Mouse (Mus musculus) heart, postnatal 0 days (tissue): ENCODE data around the gene Zfp867. TPM values are rescaled to one million over a fixed set of nuclear protein-coding genes. Genes with fewer than 3 reads are reported as not detected.
A peak's percentile ranks its signal among the peaks of the same experiment; 100 is the strongest.

ENCODE experiments used
- ATAC-seq: fragments of 200-750 bp; cut with Nextera tagmentation; 2 replicates; pipeline ENCODE4 v1.8.0; 2017; ENCODE audit warnings: low read depth, moderate number of reproducible peaks, moderate library complexity; ENCODE audit not compliant: insufficient read depth
- DNase-seq: peaks from one replicate; pipeline ENCODE4 v3.0.0-alpha.2; 2016; ENCODE audit warnings: low spot score
- H3K27ac ChIP-seq: fragments of 300-500 bp; sonication (generic); 2 replicates; pipeline ENCODE4 v1.5.1; 2014; ENCODE audit warnings: low read depth, mild to moderate bottlenecking
- H3K27me3 ChIP-seq: fragments of 300-500 bp; sonication (generic); 2 replicates; pipeline ENCODE4 v1.6.1; 2014; ENCODE audit warnings: low read length, mixed read lengths; ENCODE audit not compliant: control insufficient read depth, insufficient read depth
- H3K36me3 ChIP-seq: fragments of 300-500 bp; sonication (generic); replicated peaks from 2 replicates; pipeline ENCODE4 v1.6.1; 2014; ENCODE audit warnings: low read length, mixed read lengths; ENCODE audit not compliant: control insufficient read depth, insufficient read depth
- H3K4me1 ChIP-seq: fragments of 300-500 bp; sonication (generic); 2 replicates; pipeline ENCODE4 v1.6.1; 2014; ENCODE audit warnings: antibody characterized with exemption; ENCODE audit not compliant: control insufficient read depth, insufficient read depth
- H3K4me2 ChIP-seq: fragments of 300-500 bp; sonication (generic); 2 replicates; pipeline ENCODE4 v1.6.1; 2014; ENCODE audit warnings: low read depth, mild to moderate bottlenecking, low read length, moderate library complexity
- H3K4me3 ChIP-seq: fragments of 300-500 bp; sonication (generic); 2 replicates; pipeline ENCODE4 v1.5.1; 2014; ENCODE audit warnings: low read depth, low read length
- H3K9ac ChIP-seq: fragments of 300-500 bp; sonication (generic); replicated peaks from 2 replicates; pipeline ENCODE4 v1.6.1; 2014; ENCODE audit warnings: low read depth, low read length, mixed read lengths
- H3K9me3 ChIP-seq: fragments of 300-500 bp; sonication (generic); replicated peaks from 2 replicates; pipeline ENCODE4 v1.6.1; 2016; ENCODE audit warnings: low read length; ENCODE audit not compliant: control insufficient read depth
- CTCF ChIP-seq: IDR thresholded peaks from 2 replicates; pipeline ENCODE4 v1.5.1; 2016; ENCODE audit warnings: antibody characterized with exemption, control low read depth, low read depth
- EP300 ChIP-seq: IDR thresholded peaks from 2 replicates; pipeline ENCODE4 v1.6.1; 2016; ENCODE audit warnings: antibody characterized with exemption, low read depth
- WGBS: fragments of 180-500 bp; shearing (Covaris S2); extraction: QIAGEN DNeasy Blood & Tissue Kit; methylation state at CpG from one replicate; pipeline ENCODE4 v1.1.7; 2014; 5-methylcytosine and 5-hydroxymethylcytosine counted together
- polyA plus RNA-seq: library from polyadenylated mRNA; unstranded; fragments of >200 nt; fragmentation: Nextera tagmentation; extraction: Ambion mirVana; gene quantifications from 2 replicates; pipeline ENCODE4 v1.2.1, GENCODE M21; 2015
- total RNA-seq: library from RNA; depleted of rRNA; stranded (reverse); fragments of >200 nt; gene quantifications from 2 replicates; pipeline ENCODE4 v1.2.3, GENCODE M21; 2014; ENCODE audit warnings: low replicate concordance

The Zfp867 gene
- total and polyA plus RNA-seq, 2 experiments from 2014 or later: 6.4 to 8.3 TPM

- 54% methylated on average over 8 of the region's 8 CpGs for WGBS
These were observed 13.9 kb upstream of the Zfp867 start for GRCm38 (mm10) chr11:59486222-59486621.

GRCm38 (mm10) chr11:59485641-59486040 lies 13.4 kb upstream of the Zfp867 start:
- Histone ChIP-seq H3K9ac (no peak overlapping the region), H3K4me2 (no peak overlapping the region), H3K27ac (no peak overlapping the region), H3K4me3 (no peak overlapping the region), H3K9me3 (no peaks in the 10 kb centered on the region), H3K4me1 (no peaks in the 10 kb centered on the region), H3K36me3 (peaks cover 57% of the 10 kb centered on the region), H3K27me3 (no peaks in the 10 kb centered on the region)
- 27% methylated on average over 2 of the region's 2 CpGs for WGBS
- DNase-seq: no peak
- ATAC-seq: no peak
- TF ChIP-seq EP300 (no peak), CTCF (no peak)

More at GRCm38 (mm10) chr11:59486222-59486621, 13.9 kb upstream of the Zfp867 start:
- Histone ChIP-seq H3K27ac (no peak overlapping the region), H3K9ac (no peak overlapping the region), H3K4me3 (no peak overlapping the region), H3K27me3 (no peaks in the 10 kb centered on the region), H3K4me1 (no peaks in the 10 kb centered on the region), H3K9me3 (no peaks in the 10 kb centered on the region), H3K4me2 (no peak overlapping the region), H3K36me3 (peaks cover 63% of the 10 kb centered on the region)
- TF ChIP-seq EP300: no peak
- no peak for TF ChIP-seq CTCF
- no peak for DNase-seq
- no peak for ATAC-seq

GRCm38 (mm10) chr11:59483212-59483611 lies 10.9 kb upstream of the Zfp867 start:
- no peaks in the 10 kb centered on the region for H3K9me3 ChIP-seq
- no peak overlapping the region for H3K9ac ChIP-seq
- H3K27me3 ChIP-seq: no peaks in the 10 kb centered on the region
- ATAC-seq (no peak), DNase-seq (peak; percentile 47)
- WGBS: 6% methylated on average over 2 of the region's 2 CpGs
- peak; percentile 71 for TF ChIP-seq CTCF
- no peak for TF ChIP-seq EP300
- no peak overlapping the region for H3K4me2 ChIP-seq
- peaks cover 34% of the 10 kb centered on the region for H3K36me3 ChIP-seq
- H3K4me1 ChIP-seq: no peaks in the 10 kb centered on the region
- H3K4me3 ChIP-seq: no peak overlapping the region
- H3K27ac ChIP-seq: no peak overlapping the region

- DNase-seq (no peak), ATAC-seq (no peak)
- Histone ChIP-seq H3K4me1 (no peaks in the 10 kb centered on the region), H3K4me3 (no peak overlapping the region), H3K4me2 (no peak overlapping the region), H3K36me3 (no peaks in the 10 kb centered on the region), H3K9ac (no peak overlapping the region), H3K27ac (no peak overlapping the region), H3K27me3 (no peaks in the 10 kb centered on the region), H3K9me3 (no peaks in the 10 kb centered on the region)
- TF ChIP-seq CTCF: no peak
- no peak for TF ChIP-seq EP300
- 65% methylated on average over 6 of the region's 6 CpGs for WGBS
These were observed 5.0 kb upstream of the Zfp867 start for GRCm38 (mm10) chr11:59477240-59477639.

- Histone ChIP-seq H3K9me3 (no peaks in the 10 kb centered on the region; the same call in 1 of the 2 replicates), H3K4me3 (peak overlapping the region; percentile 65), H3K27me3 (no peaks in the 10 kb centered on the region), H3K9ac (peak overlapping the region; percentile 84), H3K4me2 (peak overlapping the region; percentile 94), H3K4me1 (peaks cover 10% of the 10 kb centered on the region; the same call in 1 of the 2 replicates), H3K27ac (peak overlapping the region; percentile 82), H3K36me3 (no peaks in the 10 kb centered on the region)
- ATAC-seq: peak; percentile 63
- peak; percentile 31 for DNase-seq
- TF ChIP-seq EP300: no peak
- no peak for TF ChIP-seq CTCF
- 5% methylated on average over 37 of the region's 37 CpGs for WGBS
These were observed 605 bp downstream of the Zfp867 start for GRCm38 (mm10) chr11:59471413-59472325.
